Mouse (Mus musculus) midbrain, embryonic 16.5 days (tissue): ENCODE results near the gene Tap1. TPM values are rescaled to one million over a fixed set of nuclear protein-coding genes. Genes with fewer than 3 reads are reported as not detected.

Source experiments
- ATAC-seq: fragments of 200-750 bp; cut with Nextera tagmentation; 2 replicates; pipeline ENCODE4 v1.8.0; 2017; ENCODE audit warnings: moderate TSS enrichment
- H3K27ac ChIP-seq: fragments of 300-500 bp; sonication (generic); 2 replicates; pipeline ENCODE4 v1.5.1; 2014; ENCODE audit warnings: mild to moderate bottlenecking, low read length, mixed read lengths
- H3K27me3 ChIP-seq: fragments of 300-500 bp; sonication (generic); 2 replicates; pipeline ENCODE4 v1.6.1; 2014; ENCODE audit warnings: low read depth, low read length, mixed read lengths; ENCODE audit not compliant: control insufficient read depth, insufficient read depth
- H3K36me3 ChIP-seq: fragments of 300-500 bp; sonication (generic); 2 replicates; pipeline ENCODE4 v1.6.1; 2014; ENCODE audit warnings: mild to moderate bottlenecking, low read length, moderate library complexity, mixed read lengths; ENCODE audit not compliant: control insufficient read depth, insufficient read depth
- H3K4me1 ChIP-seq: fragments of 300-500 bp; sonication (generic); 2 replicates; pipeline ENCODE4 v1.6.1; 2014; ENCODE audit warnings: mild to moderate bottlenecking, low read length, mixed read lengths; ENCODE audit not compliant: control insufficient read depth, insufficient read depth
- H3K4me2 ChIP-seq: fragments of 300-500 bp; sonication (generic); 2 replicates; pipeline ENCODE4 v1.6.1; 2014; ENCODE audit warnings: mild to moderate bottlenecking, low read length, mixed read lengths
- H3K4me3 ChIP-seq: fragments of 300-500 bp; sonication (generic); 2 replicates; pipeline ENCODE4 v1.5.1; 2014; ENCODE audit warnings: low read depth, mild to moderate bottlenecking, low read length, moderate library complexity, mixed read lengths
- H3K9ac ChIP-seq: fragments of 300-500 bp; sonication (generic); 2 replicates; pipeline ENCODE4 v1.6.1; 2014; ENCODE audit warnings: low read depth, low read length, mixed read lengths
- H3K9me3 ChIP-seq: fragments of 300-500 bp; sonication (generic); replicated peaks from 2 replicates; pipeline ENCODE4 v1.6.1; 2014; ENCODE audit warnings: mild to moderate bottlenecking, low read length, mixed read lengths; ENCODE audit not compliant: control insufficient read depth, poor library complexity, severe bottlenecking
- WGBS: fragments of 180-500 bp; shearing (Covaris S2); extraction: QIAGEN DNeasy Blood & Tissue Kit; methylation state at CpG from one replicate; pipeline ENCODE4 v1.1.7; 2014; 5-methylcytosine and 5-hydroxymethylcytosine counted together
- polyA plus RNA-seq: library from polyadenylated mRNA; unstranded; fragments of >200 nt; fragmentation: Nextera tagmentation; extraction: Ambion mirVana; gene quantifications from 2 replicates; pipeline ENCODE4 v1.2.1, GENCODE M21; 2015

Gene Tap1
- polyA plus RNA-seq: 2.4 and 4.5 TPM in 2 replicates

GRCm38 (mm10) chr17:34187261-34187916 lies at the start of gene Tap1, which contains the start of gene Psmb9:
Gene Tap1, plus strand, starts transcription at chr17:34187553.
Gene Psmb9, minus strand, starts transcription at chr17:34187764.
- Histone ChIP-seq H3K4me1 (peaks cover 10% of the 10 kb centered on the region; the same call in 1 of the 2 replicates), H3K4me3 (peak within 1 kb of the TSS; percentile 47), H3K9me3 (no peaks in the 10 kb centered on the region), H3K27ac (no peak within 1 kb of the TSS), H3K4me2 (peak within 1 kb of the TSS; percentile 70), H3K36me3 (no peaks in the 10 kb centered on the region), H3K27me3 (peaks cover 49% of the 10 kb centered on the region), H3K9ac (peak within 1 kb of the TSS; percentile 59)
- ATAC-seq: peak; percentile 95
- 0% methylated on average over 46 of the region's 46 CpGs for WGBS

GRCm38 (mm10) chr17:34137601-34138000 lies 49.8 kb upstream of the Tap1 start:
- no peak overlapping the region for H3K27ac ChIP-seq
- ATAC-seq: no peak
- no peaks in the 10 kb centered on the region for H3K36me3 ChIP-seq
- H3K9me3 ChIP-seq: no peaks in the 10 kb centered on the region
- H3K4me2 ChIP-seq: no peak overlapping the region
- H3K27me3 ChIP-seq: peaks cover 40% of the 10 kb centered on the region
- no peak overlapping the region for H3K9ac ChIP-seq
- WGBS: 81% methylated on average over 7 of the region's 7 CpGs
- H3K4me1 ChIP-seq: peaks cover 11% of the 10 kb centered on the region; the same call in 1 of the 2 replicates
- no peak overlapping the region for H3K4me3 ChIP-seq

GRCm38 (mm10) chr17:34138655-34139054 lies 48.7 kb upstream of the Tap1 start:
- ATAC-seq: no peak
- no peak overlapping the region for H3K4me3 ChIP-seq
- peaks cover 40% of the 10 kb centered on the region for H3K27me3 ChIP-seq
- no peak overlapping the region for H3K27ac ChIP-seq
- H3K4me2 ChIP-seq: no peak overlapping the region
- WGBS: 82% methylated on average over 7 of the region's 7 CpGs
- no peak overlapping the region for H3K9ac ChIP-seq
- no peaks in the 10 kb centered on the region for H3K36me3 ChIP-seq
- H3K4me1 ChIP-seq: peaks cover 11% of the 10 kb centered on the region; the same call in 1 of the 2 replicates
- no peaks in the 10 kb centered on the region for H3K9me3 ChIP-seq

GRCm38 (mm10) chr17:34139416-34139815 lies 47.9 kb upstream of the Tap1 start:
- peaks cover 40% of the 10 kb centered on the region for H3K27me3 ChIP-seq

GRCm38 (mm10) chr17:34140240-34140639 lies 47.1 kb upstream of the Tap1 start:
- peaks cover 40% of the 10 kb centered on the region for H3K27me3 ChIP-seq
- no peak overlapping the region for H3K4me2 ChIP-seq
- H3K4me3 ChIP-seq: no peak overlapping the region
- no peaks in the 10 kb centered on the region for H3K36me3 ChIP-seq
- no peaks in the 10 kb centered on the region for H3K9me3 ChIP-seq
- no peak overlapping the region for H3K27ac ChIP-seq
- WGBS: 11% methylated on average over 5 of the region's 5 CpGs
- peaks cover 8% of the 10 kb centered on the region; the same call in 1 of the 2 replicates for H3K4me1 ChIP-seq
- 0 out of 2 replicates have a peak overlapping the region, but pooled peaks have one; percentile 20 for H3K9ac ChIP-seq
- no peak for ATAC-seq

More at GRCm38 (mm10) chr17:34139416-34139815, 47.9 kb upstream of the Tap1 start:
- Histone ChIP-seq H3K9ac (peak overlapping the region; percentile 43), H3K36me3 (no peaks in the 10 kb centered on the region), H3K4me1 (peaks cover 11% of the 10 kb centered on the region; the same call in 1 of the 2 replicates), H3K27ac (no peak overlapping the region), H3K4me2 (peak overlapping the region; percentile 44), H3K4me3 (peak overlapping the region; percentile 21), H3K9me3 (no peaks in the 10 kb centered on the region)
- no peak for ATAC-seq
- 2% methylated on average over 16 of the region's 16 CpGs for WGBS

- peaks cover 6% of the 10 kb centered on the region; the same call in 1 of the 2 replicates for H3K4me1 ChIP-seq
- no peak overlapping the region for H3K27ac ChIP-seq
- no peak for ATAC-seq
- H3K27me3 ChIP-seq: peaks cover 39% of the 10 kb centered on the region
- H3K4me2 ChIP-seq: no peak overlapping the region
- 50% methylated on average over 4 of the region's 4 CpGs for WGBS
- H3K4me3 ChIP-seq: no peak overlapping the region
- no peak overlapping the region for H3K9ac ChIP-seq
- H3K9me3 ChIP-seq: no peaks in the 10 kb centered on the region
- H3K36me3 ChIP-seq: no peaks in the 10 kb centered on the region
These were observed 45.9 kb upstream of the Tap1 start for GRCm38 (mm10) chr17:34141448-34141847.

- Histone ChIP-seq H3K27me3 (peaks cover 35% of the 10 kb centered on the region), H3K27ac (no peak overlapping the region), H3K4me2 (no peak overlapping the region), H3K4me1 (peaks cover 6% of the 10 kb centered on the region; the same call in 1 of the 2 replicates), H3K9me3 (no peaks in the 10 kb centered on the region), H3K4me3 (no peak overlapping the region), H3K9ac (no peak overlapping the region), H3K36me3 (no peaks in the 10 kb centered on the region)
- WGBS: 87% methylated on average over 7 of the region's 7 CpGs
- no peak for ATAC-seq
These were observed 44.8 kb upstream of the Tap1 start for GRCm38 (mm10) chr17:34142456-34143010.

GRCm38 (mm10) chr17:34143033-34143432 lies 44.3 kb upstream of the Tap1 start, which contains the start of gene H2-DMb2:
Gene H2-DMb2, plus strand, starts transcription at chr17:34143307.
- Histone ChIP-seq H3K9me3 (no peaks in the 10 kb centered on the region), H3K4me1 (peaks cover 6% of the 10 kb centered on the region; the same call in 1 of the 2 replicates), H3K4me3 (no peak within 1 kb of the TSS), H3K27me3 (peaks cover 33% of the 10 kb centered on the region), H3K9ac (no peak within 1 kb of the TSS), H3K36me3 (no peaks in the 10 kb centered on the region), H3K4me2 (no peak within 1 kb of the TSS), H3K27ac (no peak within 1 kb of the TSS)
- 30% methylated on average over 7 of the region's 7 CpGs for WGBS
- no peak for ATAC-seq

- Histone ChIP-seq H3K9ac (no peak overlapping the region), H3K36me3 (no peaks in the 10 kb centered on the region), H3K4me1 (peaks cover 6% of the 10 kb centered on the region; the same call in 1 of the 2 replicates), H3K4me3 (no peak overlapping the region), H3K27ac (no peak overlapping the region), H3K4me2 (no peak overlapping the region), H3K9me3 (no peaks in the 10 kb centered on the region), H3K27me3 (peaks cover 28% of the 10 kb centered on the region)
- ATAC-seq: no peak
- WGBS: 62% methylated on average over 5 of the region's 5 CpGs
These were observed 43.9 kb upstream of the Tap1 start for GRCm38 (mm10) chr17:34143461-34143860.
